Mouse (Mus musculus): ENCODE measurements around the gene Washc1.
"Not testable (repeated sequence)": the region's sequence is repeated elsewhere in the genome, so short reads cannot be mapped to it uniquely, and the experiment has no call there.

Washc1 gene

DNA sequence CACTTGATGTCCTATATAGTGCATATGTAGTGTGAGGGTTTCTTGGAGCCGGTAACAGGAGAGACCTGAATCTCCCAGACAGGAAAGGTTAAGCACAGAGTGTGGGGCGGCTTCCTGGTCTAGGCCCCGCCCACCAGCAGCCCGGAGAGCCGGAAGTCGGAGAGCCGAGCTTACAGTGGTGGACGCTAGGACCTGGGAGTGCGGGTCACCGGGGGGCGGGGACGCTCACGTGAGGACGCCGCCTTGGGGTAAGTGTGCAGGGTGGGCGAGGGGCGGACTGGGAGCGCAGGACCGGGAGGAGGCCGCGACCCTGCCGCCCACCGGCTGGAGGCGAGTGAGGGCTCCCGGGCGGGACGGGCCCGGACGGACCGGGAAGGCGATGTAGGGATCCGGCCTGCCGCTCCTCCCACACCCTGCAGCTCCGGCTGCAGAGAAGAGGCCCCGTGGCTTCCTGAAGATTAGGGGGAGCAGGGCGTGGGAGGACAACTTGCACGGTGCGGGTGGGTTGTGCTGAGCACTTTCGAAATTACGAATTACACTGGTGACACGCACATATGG is at the start of gene Washc1:
Washc1 (plus strand) TSS at position 144 of the 558 bp plus-strand sequence.
- peak; percentile 58 for DNase-seq (ENCODE audit: low spot score)

DNA sequence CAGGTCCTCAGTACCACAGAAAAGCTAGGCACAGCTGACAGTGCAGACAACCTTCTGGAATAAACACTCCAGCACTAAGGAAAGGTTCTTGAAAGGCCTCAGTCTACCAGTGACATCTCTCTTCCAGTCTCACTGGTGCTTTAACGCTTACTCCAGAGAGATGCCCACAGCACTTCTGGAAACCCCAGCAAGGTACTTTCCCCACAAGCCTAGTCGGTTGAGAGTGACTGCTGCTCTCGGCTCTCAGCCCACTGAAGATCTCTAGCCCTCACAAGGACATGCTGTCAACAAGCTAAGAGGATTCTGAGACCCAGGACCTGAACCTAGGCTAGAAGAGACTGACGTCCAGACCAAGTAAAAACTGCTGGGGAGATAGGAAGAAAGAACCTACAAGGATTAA is 46.2 kb upstream of the Washc1 start:
- no peak for DNase-seq (ENCODE audit: low spot score)

DNA sequence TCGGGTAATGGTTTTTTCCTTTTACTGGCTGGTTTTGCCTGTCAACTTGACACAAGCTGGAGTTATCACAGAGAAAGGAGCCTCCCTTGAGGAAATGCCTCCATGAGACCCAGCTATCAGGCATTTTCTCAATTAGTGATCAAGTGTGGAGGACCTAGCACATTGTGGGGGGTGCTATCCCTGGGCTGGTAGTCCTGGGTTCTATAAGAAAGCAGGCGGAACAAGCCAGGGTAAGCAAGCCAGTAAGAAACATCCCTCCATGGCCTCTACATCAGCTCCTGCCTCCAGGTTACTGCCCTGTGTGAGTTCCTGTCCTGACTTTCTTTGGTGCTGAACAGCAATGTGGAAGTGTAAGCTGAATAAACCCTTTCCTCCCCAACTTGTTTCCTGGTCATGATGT is 42.3 kb upstream of the Washc1 start:
- not testable (repeated sequence) for DNase-seq (ENCODE audit: low spot score)

DNA sequence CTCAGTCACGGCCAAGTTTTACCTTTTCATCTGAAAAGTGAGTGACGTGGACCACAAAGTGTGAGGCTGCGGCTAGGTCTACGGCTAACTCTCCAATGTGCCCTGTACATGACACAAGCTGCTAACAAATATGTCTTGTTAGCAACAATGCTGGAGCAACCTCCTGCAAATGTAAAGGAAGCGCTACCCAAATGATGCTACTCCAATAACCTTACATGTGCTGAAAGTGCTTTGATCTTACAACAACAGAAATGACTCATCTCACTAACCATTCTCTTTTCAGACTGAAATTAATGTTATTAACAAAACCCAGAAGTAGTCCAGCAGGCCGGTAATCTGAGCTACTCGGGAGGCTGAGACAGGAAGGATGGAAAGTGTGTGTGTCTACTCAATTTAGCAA is 37.4 kb upstream of the Washc1 start:
- DNase-seq (ENCODE audit: low spot score): no peak

DNA sequence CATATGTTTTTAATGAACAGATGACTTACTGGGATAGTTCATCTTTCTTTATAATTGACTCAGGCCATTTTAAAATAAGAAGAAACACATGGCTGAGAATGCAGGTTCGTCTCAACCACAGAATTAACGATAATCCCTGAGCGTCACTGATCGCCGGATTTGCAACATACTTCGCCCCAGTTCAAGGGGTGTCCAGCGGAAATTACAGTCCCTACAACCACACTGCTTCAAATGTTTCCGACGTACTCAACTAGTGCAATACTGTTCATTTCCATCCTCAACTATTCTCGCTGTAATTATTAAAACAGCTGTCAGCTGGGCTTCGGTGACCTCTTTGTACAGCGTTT is 35.5 kb upstream of the Washc1 start:
- no peak for DNase-seq (ENCODE audit: low spot score)

DNA sequence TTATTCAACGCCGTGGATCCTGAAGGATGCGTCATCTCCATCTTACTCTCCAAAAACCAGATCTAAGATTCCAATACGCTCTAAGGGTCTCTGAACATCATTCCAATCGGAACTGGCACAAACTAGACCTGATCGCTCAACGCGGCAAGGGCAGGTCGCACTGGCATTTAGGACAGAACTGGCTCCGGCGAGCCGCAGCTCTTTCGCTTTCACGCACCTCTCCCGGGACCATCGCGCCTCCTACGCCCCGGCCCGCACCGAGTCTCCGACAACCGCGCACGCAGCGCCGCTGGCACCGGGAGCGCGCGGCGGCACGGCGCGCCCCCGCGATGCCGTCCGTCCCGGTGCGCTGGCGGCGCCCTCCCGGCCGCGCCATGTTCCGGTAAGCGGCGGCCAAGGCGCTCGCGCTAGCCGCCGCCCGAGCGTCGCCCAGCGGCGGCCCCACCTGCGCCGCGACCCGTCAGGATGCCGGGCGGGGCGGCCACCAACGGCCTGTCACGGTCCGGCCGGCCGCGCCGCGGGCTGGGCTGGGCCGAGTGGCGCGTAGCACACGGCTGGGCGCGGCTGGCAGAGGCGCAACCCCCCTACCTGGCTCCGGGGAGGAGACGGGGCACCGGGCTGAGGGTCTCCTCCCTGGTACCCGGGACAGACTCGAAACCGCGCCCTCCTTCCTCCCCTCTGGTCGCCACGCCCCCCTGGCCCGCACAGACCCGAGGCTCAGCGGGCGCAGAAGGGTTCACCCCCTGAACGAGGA is 35.0 kb upstream of the Washc1 start:
- DNase-seq (ENCODE audit: low spot score): no peak

DNA sequence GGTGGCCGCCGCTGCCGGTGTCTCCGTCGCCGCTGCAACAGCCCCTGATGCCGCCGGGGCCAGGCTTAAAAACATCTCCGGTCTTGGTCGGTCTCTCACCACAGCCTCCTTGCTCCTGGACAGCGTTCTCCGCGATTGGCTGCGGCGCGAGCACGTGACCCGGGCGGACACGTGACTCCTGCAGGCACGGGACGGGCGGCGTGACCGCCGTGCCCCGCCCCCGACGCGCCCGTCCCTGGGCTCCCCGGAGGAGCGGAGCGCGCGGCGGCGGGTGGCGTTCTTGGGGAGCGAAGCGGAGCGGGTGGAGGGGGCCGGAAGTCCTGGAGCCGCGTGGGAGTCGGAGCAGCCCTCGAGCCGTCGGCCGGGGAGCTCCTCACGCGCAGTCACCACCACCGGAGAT is 34.4 kb upstream of the Washc1 start, which contains the start of gene Ankrd12:
Ankrd12 (minus strand) TSS at position 156 of the 400 bp plus-strand sequence.
- peak; percentile 89 for DNase-seq (ENCODE audit: low spot score)

DNA sequence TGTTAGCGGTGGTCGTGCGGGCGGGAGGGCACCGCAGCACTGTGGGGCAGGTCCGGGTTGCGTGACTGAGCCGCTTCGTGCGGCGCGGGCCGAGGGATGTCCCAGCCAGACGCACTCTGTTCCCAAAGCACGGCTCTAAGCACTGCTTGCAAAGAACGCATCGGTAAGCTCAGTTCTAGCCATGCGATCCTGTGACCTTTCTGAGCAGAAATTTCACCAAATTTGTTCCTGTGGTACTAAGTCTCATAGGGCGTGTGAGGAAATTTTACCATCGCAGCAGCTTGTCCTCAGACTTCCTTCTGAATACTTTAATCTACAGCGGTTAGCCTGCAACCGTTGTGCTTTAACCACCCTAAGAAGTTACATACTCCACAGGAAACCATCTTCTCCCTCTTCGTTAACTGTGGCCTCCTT is 33.9 kb upstream of the Washc1 start:
- no peak for DNase-seq (ENCODE audit: low spot score)

DNA sequence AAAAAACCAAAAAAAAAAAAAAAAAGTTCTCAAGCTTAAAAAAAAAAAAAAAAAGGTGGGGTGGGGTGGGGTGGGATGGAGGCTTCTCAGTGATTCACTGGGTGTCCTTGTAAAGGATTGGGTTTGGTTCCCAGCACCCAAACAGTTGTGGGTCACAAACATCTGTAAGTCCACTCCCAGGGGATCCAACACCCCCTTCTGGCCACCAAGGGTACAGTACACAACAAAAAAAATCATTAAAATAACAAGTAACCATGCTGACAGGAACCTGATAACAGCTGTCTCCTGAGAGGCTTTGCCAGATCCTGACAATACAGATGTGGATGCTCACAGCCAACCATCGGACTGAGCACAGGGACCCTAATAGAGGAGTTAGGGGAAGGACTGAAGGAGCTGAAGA is 26.9 kb upstream of the Washc1 start:
- DNase-seq (ENCODE audit: low spot score): no peak

DNA sequence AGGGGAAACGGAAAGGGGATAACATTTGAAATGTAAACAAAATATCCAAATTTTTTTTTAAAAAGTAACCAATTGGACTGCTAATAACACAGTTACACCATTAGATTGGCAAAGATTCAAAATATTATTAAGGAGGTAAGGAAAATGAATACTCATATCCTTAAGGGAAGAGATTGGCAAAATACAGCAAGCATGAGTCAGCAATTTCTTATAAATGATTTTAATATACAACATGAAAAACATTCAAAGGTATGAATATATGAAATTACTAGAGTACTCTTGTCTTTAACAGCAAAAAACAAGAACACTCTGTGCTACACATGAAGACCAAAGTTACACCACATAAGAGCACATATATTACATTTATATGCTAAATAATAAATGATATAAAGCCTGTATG is 26.3 kb upstream of the Washc1 start:
- DNase-seq (ENCODE audit: low spot score): no peak

DNA sequence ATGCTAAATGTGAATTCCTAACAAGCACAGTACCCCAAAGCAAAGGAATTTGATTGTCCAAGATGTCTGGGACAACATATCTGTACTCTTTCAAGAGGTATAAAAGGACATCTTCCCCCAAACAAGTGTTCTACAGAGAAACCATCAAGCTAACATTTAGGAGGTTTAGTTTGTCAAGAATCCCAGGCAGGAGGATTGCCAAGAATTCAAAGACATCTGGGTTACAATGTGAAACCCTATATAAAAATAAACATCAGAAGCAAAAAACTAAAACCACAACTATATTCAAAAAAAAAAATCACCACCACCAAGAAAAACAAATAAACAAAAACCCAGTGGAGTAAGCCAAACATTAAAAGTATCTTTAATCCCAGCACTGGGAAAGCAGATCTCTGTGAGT is 21.1 kb upstream of the Washc1 start:
- DNase-seq (ENCODE audit: low spot score): no peak

DNA sequence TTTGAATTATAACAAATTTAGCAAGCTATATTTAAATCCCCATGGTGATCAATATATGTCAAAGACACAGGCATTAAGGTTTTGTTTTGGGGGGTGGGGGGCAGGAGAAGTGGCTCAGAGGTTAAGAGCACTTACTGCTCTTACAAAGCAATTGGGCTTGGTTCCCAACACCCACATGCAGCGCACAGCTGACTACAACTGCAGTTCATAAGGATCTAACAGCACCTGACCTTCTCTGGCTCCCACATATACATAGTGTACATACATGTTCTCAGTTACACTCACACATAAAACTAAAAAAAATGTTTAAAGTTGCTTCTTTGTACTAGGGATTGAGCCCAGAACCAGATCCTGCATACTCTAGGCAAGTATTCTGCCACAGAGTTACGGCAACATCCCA is 20.0 kb upstream of the Washc1 start:
- DNase-seq (ENCODE audit: low spot score): no peak

DNA sequence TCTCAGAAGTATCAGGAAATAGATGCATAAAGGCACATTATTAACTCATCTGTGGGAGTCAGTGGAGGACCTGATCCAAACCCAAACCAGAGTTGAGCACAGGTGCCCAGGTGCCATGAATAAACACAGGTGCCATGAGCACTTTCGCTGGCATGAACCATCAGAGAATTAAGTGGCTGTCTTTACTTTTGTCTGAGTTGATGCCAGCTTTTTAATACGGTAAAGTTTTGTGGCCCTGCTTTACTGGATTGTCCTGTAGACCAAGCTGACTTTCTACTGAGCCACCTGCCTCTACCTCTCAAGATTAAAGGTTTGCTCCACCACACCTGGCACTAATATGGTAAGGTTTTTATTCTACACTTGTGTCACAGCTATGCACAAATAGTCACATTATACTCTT is 19.3 kb upstream of the Washc1 start:
- DNase-seq (ENCODE audit: low spot score): no peak

DNA sequence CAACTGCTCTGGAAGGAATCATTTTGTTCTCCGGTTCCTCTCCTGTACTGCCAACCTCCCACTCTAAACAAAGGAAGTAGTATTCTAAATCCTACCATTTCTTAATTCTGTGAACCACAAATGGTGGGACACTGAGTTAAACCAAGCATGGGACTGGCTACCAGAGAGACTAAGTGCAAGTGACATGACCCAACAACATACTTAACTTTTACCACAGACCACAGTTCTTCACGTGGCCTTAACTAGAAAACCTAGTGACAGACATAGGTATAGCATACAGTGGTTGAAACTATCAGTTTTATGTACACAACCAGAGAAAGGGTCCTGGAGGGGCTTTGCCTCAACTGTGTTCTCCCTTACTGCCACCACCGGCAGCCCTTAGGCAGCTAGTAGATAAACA is 18.7 kb upstream of the Washc1 start:
- DNase-seq (ENCODE audit: low spot score): no peak

DNA sequence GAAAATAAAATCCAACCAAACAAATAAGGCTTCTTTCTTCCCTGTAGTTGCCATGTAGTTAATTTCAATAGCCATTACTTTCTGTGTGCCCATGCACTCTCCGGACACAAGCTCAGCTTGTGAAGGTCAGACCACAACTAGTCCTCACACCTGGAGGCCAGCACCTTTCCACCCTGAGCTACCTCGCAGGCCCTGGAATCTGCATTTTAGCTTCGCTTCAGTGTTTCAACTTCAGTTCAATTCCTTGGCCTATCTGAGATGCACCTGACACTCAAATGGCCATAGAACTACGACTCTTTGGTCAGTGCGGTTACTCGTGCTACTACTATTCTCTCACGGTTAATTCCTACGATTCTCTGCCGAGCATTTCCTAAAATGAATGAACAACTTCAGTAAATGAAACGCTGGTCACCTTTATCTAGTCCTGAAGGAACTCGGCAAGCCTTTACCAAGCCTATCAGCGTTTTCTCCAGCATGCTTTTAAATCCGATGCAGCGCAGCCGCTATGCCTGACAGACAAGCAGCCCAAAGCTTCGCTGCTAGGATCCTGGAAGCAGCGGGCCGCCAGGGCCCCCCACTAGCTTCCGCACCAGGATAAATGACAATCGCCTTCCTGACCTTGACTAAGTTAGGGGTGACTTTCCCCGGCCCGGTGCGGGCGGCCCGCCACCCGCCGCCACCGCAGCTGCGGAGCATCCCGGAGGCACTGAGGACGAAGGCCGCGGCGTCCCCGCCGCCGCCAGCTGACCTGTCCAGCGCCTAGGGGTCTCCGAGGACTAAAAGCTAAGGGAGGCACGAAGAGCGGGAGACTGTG is 10.6 kb upstream of the Washc1 start:
- DNase-seq (ENCODE audit: low spot score): no peak

DNA sequence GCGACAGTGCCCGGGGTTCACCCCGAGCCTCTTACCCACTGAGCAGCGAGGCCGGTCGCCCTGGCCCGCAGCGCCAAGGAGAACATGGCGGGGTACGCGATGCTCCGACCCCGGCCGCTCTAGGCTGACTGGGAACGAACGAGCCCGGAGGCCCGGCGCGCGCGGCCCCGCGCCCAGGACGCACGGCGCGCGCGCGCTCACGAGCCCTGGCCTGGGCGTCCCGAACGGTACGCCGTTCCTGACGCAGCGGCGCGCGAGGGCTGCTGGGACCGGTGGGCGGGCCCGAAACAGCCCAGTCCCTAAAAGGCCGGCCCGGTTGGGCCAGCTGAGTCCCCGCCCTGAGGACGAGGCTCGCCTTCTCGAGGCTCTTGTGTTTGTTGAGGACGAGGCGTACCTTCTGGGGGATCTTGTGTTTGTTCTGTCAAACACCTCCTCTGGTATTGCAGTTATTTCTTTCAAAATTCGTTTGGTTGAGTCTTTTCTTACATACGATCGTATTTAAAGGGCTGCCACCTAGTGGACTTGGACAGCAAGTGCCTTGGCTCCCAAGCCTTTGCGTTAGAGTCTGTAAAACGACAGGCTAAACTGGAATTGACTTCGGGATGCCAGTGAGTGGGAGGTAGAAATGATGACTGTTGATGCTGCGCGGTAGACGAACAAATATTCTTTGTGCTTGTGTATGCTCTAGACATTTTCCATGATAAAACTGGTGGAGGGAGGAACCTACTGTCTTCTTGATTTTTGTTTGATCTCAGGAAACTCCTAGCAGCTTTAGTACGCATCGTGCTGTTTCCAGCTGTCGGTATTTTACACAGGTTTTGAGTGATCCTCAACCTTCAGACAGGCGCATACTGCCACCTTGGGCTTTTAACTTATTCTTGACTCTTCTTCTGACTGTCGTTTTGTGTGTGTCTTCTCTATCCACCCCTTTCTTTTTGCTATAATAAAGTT is 9.7 kb upstream of the Washc1 start, which contains the start of gene Ndufv2:
Ndufv2 (minus strand) TSS at position 180 of the 951 bp plus-strand sequence.
- peak; percentile 90 for DNase-seq (ENCODE audit: low spot score)

DNA sequence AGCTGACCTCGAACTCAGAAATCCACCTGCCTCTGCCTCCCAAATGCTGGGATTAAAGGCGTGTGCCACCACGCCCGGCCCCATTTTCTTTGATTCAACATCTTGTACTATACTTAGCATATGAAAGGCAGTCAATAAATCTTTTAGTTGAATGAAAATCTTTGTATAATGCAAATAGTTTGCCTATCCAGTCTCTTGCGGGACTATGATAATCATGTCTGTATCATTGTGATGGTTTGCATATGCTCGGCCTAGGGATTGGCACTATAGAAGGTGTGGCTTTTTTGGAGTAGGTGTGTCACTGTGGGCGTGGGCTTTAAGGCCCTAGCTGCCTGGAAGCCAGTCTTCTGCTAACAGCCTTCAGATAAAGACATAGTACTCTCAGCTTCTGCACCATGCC is 7.3 kb upstream of the Washc1 start:
- DNase-seq (ENCODE audit: low spot score): no peak

DNA sequence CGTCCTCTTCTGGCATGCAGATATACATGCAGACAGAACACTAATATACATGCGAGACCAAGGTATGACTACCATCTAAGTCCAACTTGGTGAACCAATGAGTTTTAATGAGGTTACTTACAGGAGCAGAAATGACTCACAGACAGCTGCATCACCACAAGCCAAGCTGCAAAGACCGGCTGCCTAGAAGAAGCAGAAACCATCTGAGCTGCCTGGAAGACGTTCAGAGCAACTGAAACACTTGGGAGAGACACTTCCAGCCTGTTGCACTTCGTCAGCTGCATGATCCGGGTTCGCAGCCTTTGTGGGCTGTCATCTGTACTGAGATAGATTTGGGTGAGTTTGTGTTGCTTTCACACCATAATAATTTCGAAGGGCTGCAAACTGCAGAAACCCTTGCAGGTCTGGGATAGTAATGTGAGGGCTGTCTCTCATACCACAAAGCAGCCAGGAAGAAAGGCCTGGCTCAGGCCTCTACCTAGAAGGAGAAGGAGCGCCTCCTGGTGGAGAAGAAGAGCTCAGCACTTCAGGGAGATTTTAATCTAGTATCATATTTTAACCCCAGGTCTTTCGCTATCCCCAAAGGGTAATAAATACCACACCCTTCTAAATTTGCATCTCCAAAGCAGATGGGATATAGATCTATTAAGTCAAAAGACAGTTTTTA is 4.6 kb upstream of the Washc1 start:
- no peak for DNase-seq (ENCODE audit: low spot score)

DNA sequence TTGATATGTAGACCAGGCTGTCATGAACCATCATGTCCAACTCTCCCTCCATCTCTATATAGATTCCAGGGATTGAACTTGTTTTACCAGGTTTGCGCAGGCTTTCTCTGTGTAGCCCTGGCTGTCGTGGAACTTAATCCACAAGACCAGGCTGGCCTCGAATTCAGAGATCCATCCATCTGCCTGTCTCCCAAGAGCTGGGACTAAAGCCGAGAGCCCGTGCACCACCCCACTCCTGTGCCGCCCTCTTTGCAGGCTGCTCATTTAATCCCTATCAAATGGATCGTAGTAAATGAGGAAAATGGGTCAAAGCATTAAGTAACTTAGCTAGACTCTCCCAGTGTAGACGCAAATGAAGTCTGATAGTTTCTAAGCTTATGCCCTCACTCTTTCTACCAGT is 3.9 kb upstream of the Washc1 start:
- no peak for DNase-seq (ENCODE audit: low spot score)

DNA sequence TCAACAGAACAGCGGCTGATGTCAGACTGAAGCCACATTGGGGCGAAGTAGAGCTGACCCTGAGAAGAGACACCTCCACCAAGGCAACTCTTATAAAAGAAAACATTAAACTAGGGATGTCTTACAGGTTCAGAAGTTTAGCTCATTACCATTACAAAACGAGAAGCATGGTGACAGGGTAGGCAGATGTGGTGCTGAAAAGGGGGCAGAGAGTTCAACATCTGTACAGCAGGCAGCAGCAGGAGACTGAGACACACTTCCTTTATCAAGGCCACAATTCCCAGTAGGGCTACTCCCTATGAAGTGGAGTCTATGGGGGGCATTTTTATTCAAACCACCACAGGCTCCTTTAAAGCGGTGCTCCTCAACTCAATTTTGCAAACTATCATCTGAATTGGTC is 3.1 kb upstream of the Washc1 start:
- DNase-seq (ENCODE audit: low spot score): no peak

DNA sequence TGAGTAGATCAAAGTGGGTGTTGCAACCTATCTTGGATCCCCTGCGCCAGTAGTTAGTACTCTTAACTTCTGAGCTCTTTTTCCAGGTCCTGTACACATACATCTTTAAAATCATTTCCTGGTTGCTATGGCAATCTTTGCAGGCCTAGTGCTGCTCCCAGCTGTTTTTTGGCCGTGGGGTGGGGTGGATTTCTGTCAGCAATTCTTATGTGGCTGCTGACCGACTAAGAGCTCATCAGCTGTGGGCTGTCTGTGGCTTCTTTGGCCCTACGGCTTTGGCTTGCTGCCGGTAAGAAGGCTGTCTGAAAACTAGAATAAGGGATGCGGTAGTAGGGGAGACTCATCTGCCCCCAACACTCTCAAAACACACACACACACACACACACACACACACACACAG is 599 bp upstream of the Washc1 start:
- DNase-seq (ENCODE audit: low spot score): no peak

Data from layer of hippocampus, adult 9-10 months (tissue).